Mouse (Mus musculus): ENCODE results near the gene Dhx9. TPM values are rescaled to one million over a fixed set of nuclear protein-coding genes. Genes with fewer than 3 reads are reported as not detected.
"Not testable (repeated sequence)": the region's sequence is repeated elsewhere in the genome, so short reads cannot be mapped to it uniquely, and the experiment has no call there.

Gene Dhx9
- polyA plus RNA-seq, 1 experiment: 62.4 TPM

- DNase-seq (ENCODE audit: extremely low spot score in 1 of 2, low spot score in 1 of 2): peak in 1 of 2 experiments; percentile 38
Observed at GRCm38 (mm10) chr1:153486767-153487499, 527 bp downstream of the Dhx9 start.

GRCm38 (mm10) chr1:153486120-153486519 lies 1.3 kb downstream of the Dhx9 start:
- DNase-seq (ENCODE audit: extremely low spot score in 1 of 2, low spot score in 1 of 2): not testable (repeated sequence)

GRCm38 (mm10) chr1:153485201-153485796 lies 2.2 kb downstream of the Dhx9 start:
- no peak for DNase-seq (ENCODE audit: extremely low spot score in 1 of 2, low spot score in 1 of 2)

GRCm38 (mm10) chr1:153481025-153481412 lies 6.4 kb downstream of the Dhx9 start:
- DNase-seq (ENCODE audit: extremely low spot score in 1 of 2, low spot score in 1 of 2): no peak

GRCm38 (mm10) chr1:153480386-153481024 lies 7.0 kb downstream of the Dhx9 start:
- DNase-seq (ENCODE audit: extremely low spot score in 1 of 2, low spot score in 1 of 2): peak; percentile 25 to 81

- no peak for DNase-seq (ENCODE audit: extremely low spot score in 1 of 2, low spot score in 1 of 2)
Observed at GRCm38 (mm10) chr1:153479296-153479695, 8.2 kb downstream of the Dhx9 start.

GRCm38 (mm10) chr1:153461796-153462195 lies 25.7 kb downstream of the Dhx9 start:
- DNase-seq (ENCODE audit: extremely low spot score in 1 of 2, low spot score in 1 of 2): no peak

- DNase-seq (ENCODE audit: extremely low spot score in 1 of 2, low spot score in 1 of 2): no peak
Observed at GRCm38 (mm10) chr1:153456137-153456536, 31.3 kb downstream of the Dhx9 start.

GRCm38 (mm10) chr1:153453146-153453642 lies 34.3 kb downstream of the Dhx9 start:
- DNase-seq (ENCODE audit: extremely low spot score in 1 of 2, low spot score in 1 of 2): no peak

GRCm38 (mm10) chr1:153451237-153452154 lies 36.0 kb downstream of the Dhx9 start:
- DNase-seq (ENCODE audit: extremely low spot score in 1 of 2, low spot score in 1 of 2): peak; percentile 19 to 53

GRCm38 (mm10) chr1:153446120-153446831 lies 41.2 kb downstream of the Dhx9 start:
- DNase-seq (ENCODE audit: extremely low spot score in 1 of 2, low spot score in 1 of 2): no peak

- no peak for DNase-seq (ENCODE audit: extremely low spot score in 1 of 2, low spot score in 1 of 2)
Observed at GRCm38 (mm10) chr1:153443632-153444031, 43.8 kb downstream of the Dhx9 start.

- DNase-seq (ENCODE audit: extremely low spot score in 1 of 2, low spot score in 1 of 2): no peak
Observed at GRCm38 (mm10) chr1:153443019-153443418, 44.4 kb downstream of the Dhx9 start.

GRCm38 (mm10) chr1:153441656-153442055 lies 45.8 kb downstream of the Dhx9 start:
- no peak for DNase-seq (ENCODE audit: extremely low spot score in 1 of 2, low spot score in 1 of 2)

- no peak for DNase-seq (ENCODE audit: extremely low spot score in 1 of 2, low spot score in 1 of 2)
Observed at GRCm38 (mm10) chr1:153440752-153441151, 46.7 kb downstream of the Dhx9 start.

- no peak for DNase-seq (ENCODE audit: extremely low spot score in 1 of 2, low spot score in 1 of 2)
Observed at GRCm38 (mm10) chr1:153437536-153437935, 49.9 kb downstream of the Dhx9 start.

- no peak for DNase-seq (ENCODE audit: extremely low spot score in 1 of 2, low spot score in 1 of 2)
Observed at GRCm38 (mm10) chr1:153433851-153434589, 53.4 kb downstream of the Dhx9 start.

GRCm38 (mm10) chr1:153432329-153432728 lies 55.1 kb downstream of the Dhx9 start:
- DNase-seq (ENCODE audit: extremely low spot score in 1 of 2, low spot score in 1 of 2): no peak

GRCm38 (mm10) chr1:153431701-153432100 lies 55.8 kb downstream of the Dhx9 start:
- no peak for DNase-seq (ENCODE audit: extremely low spot score in 1 of 2, low spot score in 1 of 2)
